Mouse (Mus musculus): ENCODE data around the gene Mef2a. TPM values are rescaled to one million over a fixed set of nuclear protein-coding genes. Genes with fewer than 3 reads are reported as not detected.

Mef2a gene
- 57.9 TPM for polyA plus RNA-seq (2014; fragmentation: Illumina TruSeq; extraction: RNeasy Lipid Tissue Mini Kit (QIAGEN cat#74804); ENCODE audit: low replicate concordance)

GRCm38 (mm10) chr7:67372729-67373583, at the start of gene Mef2a:
Mef2a (minus strand) TSS chr7:67372858.

GRCm38 (mm10) chr7:67222220-67222862, 150.3 kb downstream of the Mef2a start, which contains the start of gene Lysmd4:
Lysmd4 (plus strand) TSS chr7:67222544.

Other genes with a start within 250 kb of the Mef2a start
- 11.0 TPM for gene Lysmd4, start 150.3 kb downstream of the Mef2a start, polyA plus RNA-seq (2014; fragmentation: Illumina TruSeq; extraction: RNeasy Lipid Tissue Mini Kit (QIAGEN cat#74804); ENCODE audit: low replicate concordance)